Mouse (Mus musculus): ENCODE results near the gene Slc17a2.

GRCm38 (mm10) chr13:23839308-23839707 is 32.5 kb downstream of the Slc17a2 start, which contains the start of gene Slc17a3:
- TF ChIP-seq CTCF (IDR thresholded peaks at IDR 0.05) (no peak), EP300 (IDR thresholded peaks at IDR 0.05) (no peak)
